Mouse (Mus musculus) neutrophil, adult 5-6 weeks (primary cell): Measurements from ENCODE around the gene Gm6583. TPM values are rescaled to one million over a fixed set of nuclear protein-coding genes. Genes with fewer than 3 reads are reported as not detected.
A peak's percentile ranks its signal among the peaks of the same experiment; 100 is the strongest.
"Not testable (repeated sequence)": the region's sequence is repeated elsewhere in the genome, so short reads cannot be mapped to it uniquely, and the experiment has no call there.

ENCODE experiments used
- ATAC-seq: fragments of 151-379, 151-347 bp; 2 replicates; pipeline ENCODE4 v1.8.0; 2017; ENCODE audit warnings: mild to moderate bottlenecking, moderate TSS enrichment; ENCODE audit not compliant: insufficient number of reproducible peaks, poor library complexity, low FRiP score, severe bottlenecking; ENCODE audit errors: extremely low read depth
- total RNA-seq: library from RNA; stranded (forward); fragments of 200-1000 nt; gene quantifications from 2 replicates; pipeline ENCODE4 v1.2.3, GENCODE M21; 2017

Gene Gm6583
- total RNA-seq, 1 experiment from 2014 or later: not detected

DNA sequence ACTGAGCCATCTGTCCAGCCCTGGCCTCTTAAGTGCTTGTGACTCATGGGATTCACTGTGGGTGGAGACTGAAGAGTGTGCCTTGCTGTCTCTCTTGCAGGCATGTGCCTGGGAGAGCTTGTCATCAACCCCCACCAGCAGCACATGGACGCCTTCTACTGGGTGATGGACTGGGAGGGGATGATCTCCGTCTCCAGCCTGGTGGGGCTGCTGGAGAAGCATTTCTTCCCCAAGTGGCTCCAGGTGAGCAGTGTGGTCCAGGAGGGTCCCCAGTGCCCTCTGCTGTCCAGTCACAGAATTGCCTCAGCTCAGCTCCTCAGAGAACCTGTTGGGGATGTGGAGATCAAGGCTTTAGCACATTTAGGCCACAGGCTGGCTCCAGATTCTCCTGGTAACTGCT is 20.4 kb downstream of the Gm6583 start:
- peak; percentile 51 for ATAC-seq

DNA sequence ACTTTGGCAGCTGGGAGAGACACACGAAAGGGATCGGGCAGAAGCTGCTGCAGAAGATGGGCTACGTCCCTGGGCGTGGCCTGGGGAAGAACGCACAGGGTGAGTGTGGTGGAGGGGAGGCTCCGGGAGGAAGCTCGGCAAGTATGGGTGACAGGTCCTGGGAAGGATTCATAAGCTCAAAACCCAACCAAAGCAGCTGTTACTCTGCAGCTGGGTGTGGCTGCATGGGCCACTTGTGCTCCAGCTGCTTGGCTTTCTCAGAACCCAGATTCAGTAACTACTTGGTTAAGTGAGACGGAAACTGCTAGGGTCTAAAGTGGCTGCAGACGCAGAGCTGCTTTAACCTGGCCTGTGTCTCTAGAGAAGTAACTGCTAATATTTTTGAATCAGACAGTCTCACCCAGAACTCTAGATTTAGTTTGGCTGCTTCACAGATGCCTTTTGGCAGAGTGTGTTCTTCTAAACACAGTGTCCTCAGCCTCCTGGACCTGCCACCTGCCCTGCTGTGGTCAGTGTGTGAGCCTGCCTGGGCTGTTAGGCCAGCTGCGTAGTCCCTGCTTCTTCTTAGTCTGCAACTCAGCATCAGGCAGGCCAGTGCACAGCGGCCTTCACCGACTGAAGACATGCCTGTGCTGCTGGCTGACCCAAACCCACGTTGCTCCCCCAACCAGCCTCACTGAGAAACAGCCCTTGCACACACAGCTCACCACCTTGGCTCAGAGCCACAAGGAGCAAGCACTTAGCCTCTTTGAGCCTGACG is 25.8 kb downstream of the Gm6583 start:
- ATAC-seq: no peak

DNA sequence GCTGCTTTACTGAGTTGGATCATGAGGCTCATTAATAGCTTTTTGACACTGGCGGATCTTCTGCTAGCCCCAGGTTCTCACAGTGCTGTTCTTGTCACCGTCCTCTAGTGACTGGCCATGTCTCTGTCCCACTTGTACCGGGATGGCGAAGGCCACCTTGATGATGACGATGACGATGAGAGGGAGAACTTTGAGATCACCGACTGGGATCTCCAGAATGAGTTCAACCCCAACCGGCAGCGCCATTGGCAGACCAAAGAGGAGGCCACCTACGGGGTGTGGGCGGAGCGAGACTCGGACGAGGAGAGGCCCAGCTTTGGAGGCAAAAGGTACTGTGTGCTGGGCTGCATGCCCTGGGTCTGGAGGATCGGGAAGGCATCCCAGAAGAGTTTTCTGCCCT is 28.0 kb downstream of the Gm6583 start:
- no peak for ATAC-seq

DNA sequence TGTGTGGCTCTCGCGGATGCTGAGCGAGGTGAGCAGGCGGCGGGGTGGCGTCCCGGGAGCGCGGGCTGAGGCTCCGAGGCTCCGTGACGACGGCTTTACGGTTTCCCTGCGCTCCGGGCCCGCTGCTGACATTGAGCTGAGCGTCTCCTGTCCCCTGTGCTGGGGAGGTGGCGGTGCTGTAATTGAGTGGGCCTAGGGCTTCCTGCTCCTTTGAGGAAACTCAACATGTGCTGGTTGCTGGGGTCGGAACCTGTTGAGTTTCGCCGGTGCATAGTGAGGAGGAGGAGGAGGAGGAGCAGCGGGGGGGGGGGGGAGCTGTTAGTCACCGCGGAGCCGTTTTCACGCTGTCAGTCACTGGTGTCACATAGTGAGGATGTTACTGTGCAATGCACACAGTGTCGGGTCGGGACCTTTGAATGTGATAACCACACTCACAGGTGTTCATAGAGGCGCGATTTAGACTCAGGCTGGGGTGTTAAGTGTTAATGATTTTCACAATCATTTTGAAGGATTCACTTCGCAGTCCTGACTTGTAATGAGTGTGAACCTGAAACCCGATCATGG is 29.3 kb downstream of the Gm6583 start:
- ATAC-seq: no peak

- ATAC-seq: peak; percentile 80
Observed at GRCm38 (mm10) chr5:112325546-112326445, 30.0 kb downstream of the Gm6583 start, which contains the start of gene Tfip11. TSS of gene Tfip11 (plus strand) at chr5:112326358.

GRCm38 (mm10) chr5:112324637-112325545 is 30.9 kb downstream of the Gm6583 start:
- peak; percentile 59 for ATAC-seq

DNA sequence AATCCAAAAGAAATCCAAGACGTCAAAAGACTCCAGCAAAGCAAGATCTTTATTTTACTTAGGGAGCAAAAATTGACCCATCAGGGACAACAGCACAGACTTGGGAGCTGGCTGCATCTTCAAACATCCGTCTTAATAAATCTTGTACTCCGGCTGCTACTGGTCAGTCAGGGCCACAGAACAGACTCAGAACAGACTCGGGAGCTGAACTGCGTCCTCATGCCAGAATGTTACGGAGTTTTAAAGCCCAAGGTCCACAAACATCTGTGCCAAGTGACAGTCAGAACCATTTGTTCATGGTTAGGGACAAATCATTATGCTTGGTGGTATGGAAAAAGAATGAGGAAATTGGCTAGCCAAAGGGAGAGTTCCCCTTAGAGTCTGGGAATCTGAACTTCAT is 32.6 kb downstream of the Gm6583 start:
- ATAC-seq: no peak

GRCm38 (mm10) chr5:112321376-112321775 is 34.5 kb downstream of the Gm6583 start:
- no peak for ATAC-seq

- no peak for ATAC-seq
Observed at GRCm38 (mm10) chr5:112320936-112321335, 34.9 kb downstream of the Gm6583 start.

- ATAC-seq: no peak
Observed at GRCm38 (mm10) chr5:112320379-112320778, 35.5 kb downstream of the Gm6583 start.

DNA sequence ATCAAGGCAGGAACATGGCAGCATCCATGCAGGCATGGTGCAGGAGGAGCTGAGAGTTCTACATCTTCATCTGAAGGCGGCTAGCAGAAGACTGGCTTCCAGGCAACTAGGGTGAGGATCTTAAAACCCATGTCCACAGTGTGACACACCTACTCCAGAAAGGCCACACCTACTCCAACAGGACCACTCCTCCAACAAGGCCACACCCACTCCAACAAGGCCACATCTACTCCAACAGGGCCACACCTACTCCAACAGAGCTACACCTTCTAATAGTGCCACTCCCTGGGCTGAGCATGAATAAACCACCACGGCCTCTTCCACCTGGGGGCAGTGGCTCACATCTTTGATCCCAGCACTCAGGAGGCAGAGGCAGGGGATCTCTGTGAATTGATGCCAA is 36.5 kb downstream of the Gm6583 start:
- not testable (repeated sequence) for ATAC-seq

- no peak for ATAC-seq
Observed at GRCm38 (mm10) chr5:112317328-112317727, 38.5 kb downstream of the Gm6583 start.

GRCm38 (mm10) chr5:112316468-112316867 is 39.4 kb downstream of the Gm6583 start:
- no peak for ATAC-seq

DNA sequence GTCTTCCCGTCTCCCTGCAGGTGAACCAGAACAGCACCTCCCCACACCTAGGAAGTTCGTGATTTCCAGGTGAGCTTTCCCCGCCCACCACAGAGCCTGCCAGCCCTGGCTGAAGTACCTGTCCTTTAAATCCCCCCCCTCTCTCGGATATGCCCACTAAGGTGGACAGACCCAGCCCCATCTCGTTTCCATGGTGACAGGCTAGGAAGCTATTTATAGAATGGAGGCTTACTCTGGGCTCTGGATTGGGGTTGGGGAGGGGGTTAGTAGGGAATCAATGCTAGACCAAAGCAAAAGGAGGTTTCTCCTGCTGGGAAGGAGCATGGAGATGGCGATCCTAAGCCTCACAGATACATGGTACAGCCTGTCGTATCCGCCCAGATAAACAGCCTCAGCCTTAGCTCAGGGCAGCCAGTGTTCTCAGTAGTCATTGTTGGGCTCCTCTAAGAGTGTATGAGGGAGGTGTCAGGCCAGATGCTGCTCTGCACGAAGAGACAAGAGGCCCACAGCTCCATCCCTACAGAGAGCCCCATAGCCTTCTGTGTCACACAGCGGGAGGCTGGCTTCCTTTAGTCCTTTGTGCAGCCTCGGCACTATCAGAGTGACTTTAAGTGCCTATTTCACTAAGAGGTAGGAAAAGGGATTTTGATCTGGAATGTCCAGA is 42.5 kb downstream of the Gm6583 start:
- no peak for ATAC-seq

DNA sequence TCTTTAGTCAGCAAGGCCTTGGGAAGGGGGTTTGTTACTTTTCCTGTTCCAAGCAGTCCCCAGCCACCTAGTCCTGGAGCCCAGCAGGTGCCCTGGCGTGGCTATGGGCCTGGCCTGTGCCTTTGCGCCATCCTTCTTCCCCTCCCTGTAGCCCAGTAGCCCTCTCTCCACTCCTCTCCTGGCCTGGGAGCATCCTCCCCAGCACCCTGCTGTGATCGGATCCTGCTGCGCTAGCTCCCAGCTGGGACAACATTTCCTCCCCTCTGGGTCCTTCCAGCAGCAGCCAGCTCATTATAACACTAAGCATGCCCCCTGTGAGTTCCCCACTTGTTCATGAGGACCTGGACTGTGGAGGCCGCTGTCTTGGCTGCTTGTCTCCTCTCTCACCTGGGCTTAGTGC is 50.0 kb downstream of the Gm6583 start:
- ATAC-seq: no peak
